Mouse (Mus musculus) embryonic facial prominence, embryonic 11.5 days (tissue): ENCODE data around the gene Gm20518. TPM values are rescaled to one million over a fixed set of nuclear protein-coding genes. Genes with fewer than 3 reads are reported as not detected.
A peak's percentile ranks its signal among the peaks of the same experiment; 100 is the strongest.

ENCODE experiments used
- ATAC-seq: fragments of 200-750 bp; cut with Nextera tagmentation; replicated peaks from 2 replicates; pipeline ENCODE4 v1.8.0; 2017; ENCODE audit warnings: low read depth; ENCODE audit not compliant: insufficient number of reproducible peaks, low FRiP score, low TSS enrichment
- DNase-seq: peaks from one replicate; pipeline ENCODE4 v3.0.0-alpha.2; 2015; ENCODE audit warnings: low spot score
- H3K27ac ChIP-seq: fragments of 300-500 bp; sonication (generic); replicated peaks from 2 replicates; pipeline ENCODE4 v1.5.1; 2014; ENCODE audit warnings: mild to moderate bottlenecking, low read depth, low read length, control low read depth
- H3K27me3 ChIP-seq: fragments of 300-500 bp; sonication (generic); 2 replicates; pipeline ENCODE4 v1.6.1; 2014; ENCODE audit warnings: mild to moderate bottlenecking, low read length, moderate library complexity, mixed read lengths; ENCODE audit not compliant: control insufficient read depth, insufficient read depth
- H3K36me3 ChIP-seq: fragments of 300-500 bp; sonication (generic); replicated peaks from 2 replicates; pipeline ENCODE4 v1.6.1; 2014; ENCODE audit warnings: low read depth, mild to moderate bottlenecking, low read length, moderate library complexity, mixed read lengths; ENCODE audit not compliant: control insufficient read depth, insufficient read depth
- H3K4me1 ChIP-seq: fragments of 300-500 bp; sonication (generic); 2 replicates; pipeline ENCODE4 v1.6.1; 2014; ENCODE audit warnings: low read length, mixed read lengths; ENCODE audit not compliant: control insufficient read depth, insufficient read depth
- H3K4me2 ChIP-seq: fragments of 300-500 bp; sonication (generic); 2 replicates; pipeline ENCODE4 v1.6.1; 2014; ENCODE audit warnings: low read depth, mild to moderate bottlenecking, control low read depth, low read length, moderate library complexity
- H3K4me3 ChIP-seq: fragments of 300-500 bp; sonication (generic); 2 replicates; pipeline ENCODE4 v1.5.1; 2014; ENCODE audit warnings: low read depth, low read length, control low read depth
- H3K9ac ChIP-seq: fragments of 300-500 bp; sonication (generic); replicated peaks from 2 replicates; pipeline ENCODE4 v1.6.1; 2014; ENCODE audit warnings: mild to moderate bottlenecking, control low read depth, low read length
- H3K9me3 ChIP-seq: fragments of 300-500 bp; sonication (generic); replicated peaks from 2 replicates; pipeline ENCODE4 v1.6.1; 2016; ENCODE audit warnings: mild to moderate bottlenecking, low read length, inconsistent platforms, mixed read lengths; ENCODE audit not compliant: control insufficient read depth
- WGBS: fragments of 180-500 bp; shearing (Covaris S2); extraction: QIAGEN DNeasy Blood & Tissue Kit; methylation state at CpG from one replicate; pipeline ENCODE4 v1.1.7; 2014; 5-methylcytosine and 5-hydroxymethylcytosine counted together
- polyA plus RNA-seq: library from polyadenylated mRNA; unstranded; fragments of >200 nt; fragmentation: Nextera tagmentation; extraction: Ambion mirVana; gene quantifications from 2 replicates; pipeline ENCODE4 v1.2.1, GENCODE M21; 2014

Gm20518 gene
- polyA plus RNA-seq, 1 experiment from 2014 or later: 0.14 TPM

DNA sequence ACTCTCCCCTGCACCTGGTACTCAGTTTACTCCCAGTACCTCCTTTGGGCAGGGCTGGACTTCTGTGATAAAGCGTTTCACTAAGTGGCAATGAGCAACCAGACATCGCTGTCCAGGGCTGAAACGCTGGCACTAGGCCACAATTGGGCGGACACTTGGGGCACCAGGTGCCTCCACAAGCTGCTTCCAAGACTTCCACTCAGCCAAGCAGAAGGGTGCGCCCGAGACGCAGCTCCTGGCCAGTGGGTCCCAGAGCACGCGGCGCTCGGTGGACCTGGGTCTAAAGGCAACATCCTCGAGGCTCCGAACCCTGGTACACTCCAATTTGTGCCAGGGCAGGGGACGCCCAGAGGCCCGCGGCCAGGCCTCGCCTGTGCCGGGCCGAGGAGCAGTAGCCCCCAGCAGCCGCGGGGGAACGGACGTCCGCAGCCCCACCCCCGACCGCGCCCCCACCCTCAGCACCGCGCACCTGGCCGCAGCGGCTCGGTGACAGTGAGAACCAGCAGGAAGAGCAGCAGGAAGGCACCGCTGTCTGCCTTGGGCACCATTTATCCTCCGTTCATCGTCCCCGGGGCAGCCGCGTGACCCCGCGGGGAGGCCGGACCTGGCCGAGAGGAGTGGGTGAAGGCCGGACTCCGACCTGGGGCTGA lies 429 bp downstream of the Gm20518 start:
- Histone ChIP-seq H3K4me1 (peaks cover 3% of the 10 kb centered on the region; the same call in 1 of the 2 replicates), H3K4me2 (peak overlapping the region; percentile 80), H3K27ac (peak overlapping the region; percentile 80), H3K36me3 (no peaks in the 10 kb centered on the region), H3K4me3 (peak overlapping the region; percentile 74), H3K9me3 (no peaks in the 10 kb centered on the region), H3K27me3 (no peaks in the 10 kb centered on the region), H3K9ac (peak overlapping the region; percentile 84)
- DNase-seq (peak; percentile 52), ATAC-seq (peak; percentile 80)
- WGBS: 0% methylated on average over 44 of the region's 44 CpGs

DNA sequence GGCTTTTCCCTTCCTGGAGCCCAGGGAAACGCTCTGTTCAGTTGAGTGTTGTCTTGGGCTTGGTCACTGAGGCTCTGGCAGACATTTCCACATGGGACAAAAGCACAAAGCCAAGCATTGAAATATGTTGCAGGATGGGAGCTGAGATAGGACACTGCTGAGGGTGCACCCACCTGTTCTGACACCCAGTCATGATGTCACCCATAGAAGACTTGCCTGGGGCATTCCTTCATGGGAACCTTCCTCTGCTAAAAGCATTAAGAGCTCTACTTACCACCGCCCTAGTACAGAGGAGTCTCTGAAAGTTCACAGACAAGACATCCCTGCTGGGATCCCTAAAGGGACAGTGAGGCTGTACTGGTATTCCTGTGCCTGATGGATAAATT lies 1.1 kb downstream of the Gm20518 start:
- H3K4me3 ChIP-seq: peak overlapping the region; percentile 74
- H3K27ac ChIP-seq: no peak overlapping the region
- no peaks in the 10 kb centered on the region for H3K36me3 ChIP-seq
- H3K9ac ChIP-seq: peak overlapping the region; percentile 84
- ATAC-seq (no peak), DNase-seq (no peak)
- H3K9me3 ChIP-seq: no peaks in the 10 kb centered on the region
- no peaks in the 10 kb centered on the region for H3K27me3 ChIP-seq
- 55% methylated on average over 2 of the region's 2 CpGs for WGBS
- H3K4me1 ChIP-seq: peaks cover 3% of the 10 kb centered on the region; the same call in 1 of the 2 replicates
- peak overlapping the region; percentile 80 for H3K4me2 ChIP-seq

DNA sequence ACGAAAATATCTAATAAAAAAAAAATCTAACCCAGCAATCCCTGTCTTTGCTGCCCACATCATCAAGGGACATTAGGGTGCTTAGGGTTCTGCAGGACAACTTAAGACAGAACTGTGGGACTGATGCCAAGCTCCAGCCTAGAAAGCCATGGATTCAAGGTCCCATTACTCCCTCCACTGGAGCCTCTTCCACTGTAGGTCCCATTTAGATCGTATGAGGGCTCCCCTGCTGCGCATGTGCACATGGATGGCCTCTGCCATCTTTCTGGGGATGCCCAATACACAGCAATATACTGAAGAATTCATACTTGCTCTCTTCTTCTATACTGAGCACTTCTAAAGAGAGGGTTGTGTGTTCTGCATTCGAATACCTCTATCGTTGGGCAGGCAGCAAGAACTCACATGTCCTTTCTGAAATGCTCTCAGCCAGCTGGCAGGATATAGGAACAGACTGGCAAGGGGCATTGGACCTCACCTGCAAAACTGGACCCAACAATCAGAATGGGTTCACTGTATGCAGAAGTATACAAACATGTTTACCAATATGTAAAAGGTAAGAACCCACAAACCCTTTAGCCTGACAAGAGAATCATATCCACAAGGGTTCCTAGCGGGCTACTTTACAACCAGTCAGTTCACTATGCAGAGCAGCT lies 1.7 kb downstream of the Gm20518 start:
- peak overlapping the region; percentile 84 for H3K9ac ChIP-seq
- peak overlapping the region; percentile 80 for H3K4me2 ChIP-seq
- no peak overlapping the region for H3K27ac ChIP-seq
- H3K4me1 ChIP-seq: peaks cover 3% of the 10 kb centered on the region; the same call in 1 of the 2 replicates
- no peaks in the 10 kb centered on the region for H3K9me3 ChIP-seq
- H3K4me3 ChIP-seq: peak overlapping the region; percentile 74
- 81% methylated on average over 6 of the region's 6 CpGs for WGBS
- H3K36me3 ChIP-seq: no peaks in the 10 kb centered on the region
- ATAC-seq: no peak
- no peak for DNase-seq
- no peaks in the 10 kb centered on the region for H3K27me3 ChIP-seq

DNA sequence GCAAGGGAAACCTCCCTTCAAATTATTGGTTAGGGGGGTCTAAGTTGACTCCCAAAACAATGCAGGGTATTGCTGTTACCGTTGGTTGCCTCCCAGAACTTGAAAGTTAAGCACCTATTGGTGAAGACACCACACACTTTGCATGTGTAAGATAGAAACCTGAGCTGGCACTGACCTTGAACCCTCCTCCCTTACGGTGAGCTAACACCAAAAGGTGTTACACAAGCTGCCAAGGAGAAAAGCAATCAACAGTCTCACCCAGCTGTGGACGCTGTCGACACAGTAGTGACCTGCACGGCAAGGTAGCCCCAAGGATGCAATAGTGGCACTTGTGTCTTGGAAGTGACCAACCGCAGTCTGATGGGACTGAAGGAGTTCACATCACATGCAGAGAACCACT lies 7.4 kb downstream of the Gm20518 start:
- no peaks in the 10 kb centered on the region for H3K27me3 ChIP-seq
- H3K4me3 ChIP-seq: no peak overlapping the region
- H3K36me3 ChIP-seq: no peaks in the 10 kb centered on the region
- H3K27ac ChIP-seq: no peak overlapping the region
- 83% methylated on average over 6 of the region's 6 CpGs for WGBS
- no peak for DNase-seq
- H3K9ac ChIP-seq: no peak overlapping the region
- no peaks in the 10 kb centered on the region for H3K4me1 ChIP-seq
- H3K4me2 ChIP-seq: no peak overlapping the region
- no peak for ATAC-seq
- H3K9me3 ChIP-seq: no peaks in the 10 kb centered on the region

DNA sequence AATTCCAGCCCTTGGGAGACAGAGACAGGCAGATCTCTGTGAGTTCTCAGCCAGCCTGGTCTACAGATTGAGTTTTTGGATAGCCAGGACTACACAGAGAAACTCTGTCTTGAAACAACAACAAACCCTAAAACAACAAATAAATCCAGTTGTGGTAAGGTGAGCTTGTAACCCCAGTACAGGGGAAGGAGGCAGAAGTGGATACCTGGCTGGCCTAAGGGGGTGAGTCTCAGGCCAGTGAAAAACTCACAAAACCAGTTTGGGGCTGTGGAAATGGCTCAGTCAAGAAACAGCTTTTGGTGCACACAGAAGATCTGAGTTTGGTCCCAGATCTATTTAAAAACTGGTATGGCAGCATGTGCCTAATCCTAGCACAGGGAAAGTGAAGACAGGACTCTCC lies 9.3 kb downstream of the Gm20518 start:
- Histone ChIP-seq H3K4me2 (no peak overlapping the region), H3K27ac (no peak overlapping the region), H3K4me1 (no peaks in the 10 kb centered on the region), H3K27me3 (no peaks in the 10 kb centered on the region), H3K36me3 (no peaks in the 10 kb centered on the region; the same call in 1 of the 2 replicates), H3K9ac (no peak overlapping the region), H3K9me3 (no peaks in the 10 kb centered on the region), H3K4me3 (no peak overlapping the region)
- ATAC-seq (no peak), DNase-seq (no peak)

DNA sequence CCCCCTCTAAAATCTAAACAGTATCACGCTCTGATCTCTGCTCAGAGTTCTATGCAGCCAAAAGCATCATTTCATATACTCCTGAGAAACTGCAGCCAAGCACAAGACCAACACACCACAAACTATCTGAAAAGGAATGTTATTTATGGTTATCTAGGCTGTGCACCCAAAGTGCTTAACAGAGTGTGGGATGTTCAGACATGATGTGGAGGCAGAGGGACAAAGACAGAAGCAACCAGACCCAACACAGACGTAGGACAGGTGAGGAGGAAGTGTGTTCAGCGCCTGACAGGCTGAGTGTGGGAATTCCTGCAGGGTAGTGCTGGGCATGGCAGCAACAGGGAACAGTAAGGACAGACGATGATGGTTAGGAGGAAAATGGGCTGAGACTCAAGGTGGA lies 11.9 kb downstream of the Gm20518 start:
- Histone ChIP-seq H3K9me3 (no peaks in the 10 kb centered on the region), H3K4me2 (no peak overlapping the region), H3K4me1 (no peaks in the 10 kb centered on the region), H3K27me3 (no peaks in the 10 kb centered on the region), H3K9ac (no peak overlapping the region), H3K36me3 (no peaks in the 10 kb centered on the region; the same call in 1 of the 2 replicates), H3K4me3 (no peak overlapping the region), H3K27ac (no peak overlapping the region)
- 87% methylated on average over 4 of the region's 4 CpGs for WGBS
- DNase-seq: no peak
- no peak for ATAC-seq

DNA sequence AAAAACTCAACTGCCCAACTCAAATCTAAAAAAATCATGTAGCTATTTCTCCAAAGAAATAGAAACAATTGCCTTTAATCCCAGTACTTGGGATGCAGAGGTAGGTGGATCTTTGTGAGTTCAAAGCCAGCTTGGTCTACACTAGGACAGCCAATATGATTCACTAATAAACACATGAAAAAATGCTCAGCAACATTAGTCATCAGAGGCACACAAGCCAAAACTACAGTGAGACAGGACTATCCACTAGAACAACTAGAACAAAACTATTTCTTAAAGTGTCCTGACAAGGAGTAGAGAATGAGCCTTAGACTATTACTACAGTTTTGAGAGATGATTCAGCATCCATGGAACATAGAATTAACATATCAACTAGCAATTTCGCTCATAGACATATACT lies 15.4 kb downstream of the Gm20518 start:
- WGBS: 89% methylated on average over 1 of the region's 1 CpGs
- no peak overlapping the region for H3K4me3 ChIP-seq

DNA sequence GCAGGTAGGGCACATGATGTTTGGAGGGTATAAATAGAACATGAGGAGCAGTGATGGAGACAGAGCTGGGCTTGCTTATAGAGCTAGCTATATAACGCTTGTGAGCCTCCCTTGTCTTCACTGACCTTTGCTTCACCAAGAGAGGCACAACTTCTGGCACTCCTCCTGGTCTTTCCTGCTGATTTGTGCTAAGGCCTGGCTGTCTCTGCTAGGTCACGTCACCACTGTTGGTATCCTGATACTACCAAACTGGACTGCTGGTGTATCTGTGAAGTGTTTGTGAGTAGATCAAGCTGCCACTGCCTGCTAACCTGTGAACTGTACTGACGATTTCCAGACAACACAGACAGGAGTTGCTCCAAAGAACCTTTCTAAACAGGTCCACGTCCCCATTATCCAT lies 16.3 kb downstream of the Gm20518 start:
- no peaks in the 10 kb centered on the region for H3K27me3 ChIP-seq
- 85% methylated on average over 4 of the region's 4 CpGs for WGBS
- H3K9me3 ChIP-seq: no peaks in the 10 kb centered on the region
- no peak overlapping the region for H3K27ac ChIP-seq
- H3K9ac ChIP-seq: no peak overlapping the region
- H3K4me3 ChIP-seq: no peak overlapping the region
- no peak for ATAC-seq
- no peak overlapping the region for H3K4me2 ChIP-seq
- H3K4me1 ChIP-seq: no peaks in the 10 kb centered on the region
- peaks cover 4% of the 10 kb centered on the region for H3K36me3 ChIP-seq
- no peak for DNase-seq

More for the DNA sequence above, 15.4 kb downstream of the Gm20518 start:
- no peak overlapping the region for H3K9ac ChIP-seq
- H3K36me3 ChIP-seq: peaks cover 4% of the 10 kb centered on the region
- H3K9me3 ChIP-seq: no peaks in the 10 kb centered on the region
- DNase-seq (no peak), ATAC-seq (no peak)
- no peak overlapping the region for H3K27ac ChIP-seq
- H3K27me3 ChIP-seq: no peaks in the 10 kb centered on the region
- H3K4me1 ChIP-seq: no peaks in the 10 kb centered on the region
- H3K4me2 ChIP-seq: no peak overlapping the region
